Mouse (Mus musculus): ENCODE results near the gene Senp2. TPM values are rescaled to one million over a fixed set of nuclear protein-coding genes. Genes with fewer than 3 reads are reported as not detected.
A peak's percentile ranks its signal among the peaks of the same experiment; 100 is the strongest.
"Not testable (repeated sequence)": the region's sequence is repeated elsewhere in the genome, so short reads cannot be mapped to it uniquely, and the experiment has no call there.

Gene Senp2
- 66.0 and 66.6 TPM in 2 replicates for polyA plus RNA-seq (2016; fragmentation: Nextera tagmentation; extraction: Ambion mirVana)

DNA sequence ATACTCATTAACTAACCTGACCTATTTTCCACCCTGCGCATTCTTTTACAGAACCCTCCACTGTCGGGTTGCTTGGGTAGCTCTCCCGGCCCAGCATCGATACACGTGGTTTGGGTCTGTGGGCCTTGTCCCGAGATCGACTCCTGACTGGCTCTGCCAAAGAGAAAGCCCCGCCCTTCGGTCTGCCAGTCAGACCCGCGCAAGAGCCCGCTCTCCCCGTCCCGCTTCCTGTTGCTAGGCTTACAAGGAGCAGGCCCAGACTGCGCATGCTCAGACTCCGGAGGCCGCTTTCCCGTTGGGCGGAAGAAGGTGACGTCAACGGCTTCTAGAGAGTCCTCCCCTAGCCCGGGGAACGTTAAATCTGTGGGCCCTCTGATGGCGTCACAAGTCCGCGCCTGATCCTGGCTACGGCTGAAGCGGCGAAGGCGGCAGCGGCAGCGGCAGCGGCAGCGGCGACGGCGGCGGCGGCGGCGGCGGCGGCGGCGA, at the start of gene Senp2:
Senp2 (plus strand) TSS at position 386 of the 486 bp plus-strand sequence.
- ATAC-seq (ENCODE audit: low FRiP score, low read depth), result peak; percentile 99
- Histone ChIP-seq H3K4me3 (peak within 1 kb of the TSS; percentile 98), H3K9me3 (no peaks in the 10 kb centered on the region), H3K9ac (replicated peaks) (peak within 1 kb of the TSS; percentile 88), H3K27ac (replicated peaks) (peak within 1 kb of the TSS; percentile 69), H3K4me1 (peaks cover 11% of the 10 kb centered on the region), H3K27me3 (no peaks in the 10 kb centered on the region), H3K4me2 (replicated peaks) (peak within 1 kb of the TSS; percentile 85), H3K36me3 (peaks cover 7% of the 10 kb centered on the region; the same call in 1 of the 2 replicates)
- WGBS, result under 1% methylated on average over 44 of the region's 45 CpGs

DNA sequence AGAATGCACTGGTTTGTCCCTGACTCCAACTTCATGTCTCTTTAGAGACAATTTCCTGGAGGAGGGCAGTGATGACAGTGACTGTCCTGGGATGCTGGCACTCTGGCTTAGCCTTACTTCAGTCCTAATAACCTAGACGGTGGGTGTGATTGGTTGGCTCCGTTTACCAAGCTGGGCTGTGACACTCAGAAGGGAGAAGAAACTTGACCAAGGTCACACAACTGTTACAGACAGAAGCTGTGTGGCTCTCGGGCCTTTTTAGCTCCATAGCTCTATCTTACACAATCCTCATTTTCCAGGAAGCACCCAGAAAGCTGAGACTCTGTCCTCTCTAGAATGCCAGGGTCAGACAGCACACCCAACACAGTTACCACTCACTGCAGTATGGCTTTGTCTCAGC, 43.7 kb upstream of the Senp2 start:
- no peaks in the 10 kb centered on the region for H3K4me1 ChIP-seq
- no peak overlapping the region for H3K9ac ChIP-seq (replicated peaks)
- WGBS, result 91% methylated on average over 3 of the region's 3 CpGs
- no peaks in the 10 kb centered on the region for H3K36me3 ChIP-seq
- ATAC-seq (ENCODE audit: low FRiP score, low read depth), result no peak
- no peaks in the 10 kb centered on the region for H3K9me3 ChIP-seq
- H3K4me2 ChIP-seq (replicated peaks), result no peak overlapping the region
- H3K27ac ChIP-seq (replicated peaks), result no peak overlapping the region
- H3K27me3 ChIP-seq, result no peaks in the 10 kb centered on the region
- H3K4me3 ChIP-seq, result no peak overlapping the region

DNA sequence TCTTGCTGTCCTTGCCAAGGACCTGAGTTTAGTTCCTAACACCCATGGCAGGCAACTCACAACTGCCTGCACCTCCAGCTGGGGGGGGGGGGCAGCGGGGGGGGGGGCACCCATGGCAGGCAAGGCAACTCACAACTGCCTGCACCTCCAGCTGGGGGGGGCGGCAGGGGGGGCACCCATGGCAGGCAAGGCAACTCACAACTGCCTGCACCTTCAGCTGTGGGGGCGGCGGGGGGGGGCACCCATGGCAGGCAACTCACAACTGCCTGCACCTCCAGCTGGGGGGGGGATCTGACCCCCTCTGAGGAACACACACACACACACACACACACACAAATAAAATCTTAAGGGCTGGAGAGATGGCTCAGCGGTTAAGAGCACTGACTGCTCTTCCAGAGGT, 39.4 kb upstream of the Senp2 start:
- peak; percentile 30; the same call in 1 of the 2 replicates for ATAC-seq (ENCODE audit: low FRiP score, low read depth)
- Histone ChIP-seq H3K9ac (replicated peaks) (no peak overlapping the region), H3K4me2 (replicated peaks) (no peak overlapping the region), H3K27ac (replicated peaks) (no peak overlapping the region), H3K9me3 (no peaks in the 10 kb centered on the region), H3K4me1 (no peaks in the 10 kb centered on the region), H3K27me3 (no peaks in the 10 kb centered on the region), H3K4me3 (no peak overlapping the region), H3K36me3 (no peaks in the 10 kb centered on the region)
- 80% methylated on average over 3 of the region's 5 CpGs for WGBS

DNA sequence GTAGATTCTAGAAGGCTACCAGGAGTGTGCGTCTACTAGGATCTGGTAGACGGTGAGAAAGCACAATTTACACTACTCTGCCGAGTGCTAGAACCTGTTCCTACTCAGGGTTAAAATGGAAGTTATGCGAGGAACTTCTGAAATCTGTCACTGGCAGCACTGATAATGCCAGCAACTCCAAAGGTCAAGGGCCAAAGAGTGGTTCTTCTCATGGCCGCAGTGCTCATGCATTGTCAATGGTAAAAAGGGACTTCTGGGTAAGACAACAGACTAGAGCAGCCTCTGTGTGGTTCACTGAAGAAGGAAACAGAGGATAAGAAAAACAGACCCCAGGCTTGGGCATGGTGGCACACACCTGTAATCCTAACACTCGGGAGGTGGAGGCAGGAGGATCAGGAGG, 38.7 kb upstream of the Senp2 start:
- Histone ChIP-seq H3K27ac (replicated peaks) (no peak overlapping the region), H3K9ac (replicated peaks) (no peak overlapping the region), H3K27me3 (0 out of 2 replicates have a peak, but pooled peaks cover 2% of the 10 kb centered on the region), H3K36me3 (no peaks in the 10 kb centered on the region), H3K4me1 (no peaks in the 10 kb centered on the region), H3K4me3 (no peak overlapping the region), H3K9me3 (no peaks in the 10 kb centered on the region), H3K4me2 (replicated peaks) (no peak overlapping the region)
- no peak for ATAC-seq (ENCODE audit: low FRiP score, low read depth)
- 90% methylated on average over 6 of the region's 6 CpGs for WGBS

DNA sequence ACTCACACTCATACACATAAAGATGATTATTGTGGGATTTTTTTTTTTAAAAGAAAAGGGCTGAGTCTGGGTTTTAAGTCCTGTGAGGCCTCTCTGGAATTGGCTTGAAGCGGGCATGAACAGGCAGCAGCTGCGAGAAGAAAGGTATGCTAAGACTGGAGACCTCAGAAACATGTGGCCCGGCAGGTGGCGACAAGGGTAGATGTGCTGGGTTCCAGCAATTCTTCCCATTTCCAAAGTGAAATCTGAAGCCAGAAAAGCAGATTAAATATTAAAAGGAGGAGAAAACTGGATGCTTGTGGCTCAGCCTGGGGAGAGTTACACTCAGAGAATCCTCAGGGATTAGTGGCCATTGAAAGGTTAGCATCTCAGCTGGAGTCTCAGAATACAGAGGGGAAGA, 37.8 kb upstream of the Senp2 start:
- Histone ChIP-seq H3K27me3 (0 out of 2 replicates have a peak, but pooled peaks cover 4% of the 10 kb centered on the region), H3K9me3 (no peaks in the 10 kb centered on the region), H3K9ac (replicated peaks) (no peak overlapping the region), H3K4me3 (no peak overlapping the region), H3K36me3 (no peaks in the 10 kb centered on the region), H3K4me1 (peaks cover 7% of the 10 kb centered on the region), H3K4me2 (replicated peaks) (no peak overlapping the region), H3K27ac (replicated peaks) (no peak overlapping the region)
- no peak for ATAC-seq (ENCODE audit: low FRiP score, low read depth)
- WGBS, result 53% methylated on average over 4 of the region's 4 CpGs

DNA sequence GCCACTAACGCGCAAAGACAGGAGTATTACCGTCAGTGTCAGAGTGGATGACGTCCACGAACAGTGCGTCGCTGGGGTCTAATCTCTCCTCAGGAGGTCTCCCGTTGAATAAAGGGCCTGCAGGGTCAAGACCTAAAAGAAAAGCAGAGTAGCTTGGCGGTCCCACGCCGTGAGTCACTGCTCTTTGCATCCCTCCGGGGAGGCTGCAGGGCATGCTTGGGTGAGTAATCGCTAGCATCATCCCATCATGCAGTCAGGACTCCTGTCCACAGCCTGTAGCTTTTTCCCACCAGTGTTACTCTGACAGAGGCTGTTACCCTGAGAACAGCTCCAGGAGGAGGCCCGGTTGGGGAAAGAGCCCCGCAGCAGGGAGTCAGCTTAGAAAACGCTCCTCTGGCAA, 33.1 kb upstream of the Senp2 start:
- H3K36me3 ChIP-seq, result no peaks in the 10 kb centered on the region
- WGBS, result under 1% methylated on average over 16 of the region's 16 CpGs
- H3K9me3 ChIP-seq, result no peaks in the 10 kb centered on the region
- peak overlapping the region; percentile 21 for H3K4me3 ChIP-seq
- no peak for ATAC-seq (ENCODE audit: low FRiP score, low read depth)
- H3K4me1 ChIP-seq, result peaks cover 8% of the 10 kb centered on the region
- 0 out of 2 replicates have a peak, but pooled peaks cover 4% of the 10 kb centered on the region for H3K27me3 ChIP-seq
- no peak overlapping the region for H3K27ac ChIP-seq (replicated peaks)
- H3K9ac ChIP-seq (replicated peaks), result no peak overlapping the region
- peak overlapping the region; percentile 46 for H3K4me2 ChIP-seq (replicated peaks)

DNA sequence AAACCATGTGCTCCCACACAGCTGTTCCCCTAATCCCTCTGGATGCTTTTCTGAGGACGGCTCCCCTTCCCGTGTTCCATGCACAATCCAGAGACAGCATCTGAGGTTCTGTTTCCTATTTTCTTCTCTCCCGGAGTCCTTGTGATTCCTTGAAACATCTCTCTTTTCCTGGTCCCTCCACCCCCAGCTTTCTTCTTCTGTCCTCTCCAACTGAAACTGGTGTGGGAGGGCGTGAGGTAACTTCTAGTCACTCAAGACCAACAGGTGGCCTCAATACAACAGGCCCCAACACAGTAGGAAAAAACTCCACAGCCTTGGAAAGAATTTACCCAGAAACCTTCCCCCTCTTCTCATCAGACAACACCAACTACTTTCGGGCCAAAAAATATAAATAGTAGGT, 31.9 kb upstream of the Senp2 start:
- Histone ChIP-seq H3K27me3 (0 out of 2 replicates have a peak, but pooled peaks cover 4% of the 10 kb centered on the region), H3K4me1 (peaks cover 8% of the 10 kb centered on the region), H3K36me3 (no peaks in the 10 kb centered on the region), H3K27ac (replicated peaks) (no peak overlapping the region), H3K4me2 (replicated peaks) (no peak overlapping the region), H3K9me3 (no peaks in the 10 kb centered on the region), H3K9ac (replicated peaks) (no peak overlapping the region), H3K4me3 (no peak overlapping the region)
- no peak for ATAC-seq (ENCODE audit: low FRiP score, low read depth)
- 79% methylated on average over 5 of the region's 5 CpGs for WGBS

DNA sequence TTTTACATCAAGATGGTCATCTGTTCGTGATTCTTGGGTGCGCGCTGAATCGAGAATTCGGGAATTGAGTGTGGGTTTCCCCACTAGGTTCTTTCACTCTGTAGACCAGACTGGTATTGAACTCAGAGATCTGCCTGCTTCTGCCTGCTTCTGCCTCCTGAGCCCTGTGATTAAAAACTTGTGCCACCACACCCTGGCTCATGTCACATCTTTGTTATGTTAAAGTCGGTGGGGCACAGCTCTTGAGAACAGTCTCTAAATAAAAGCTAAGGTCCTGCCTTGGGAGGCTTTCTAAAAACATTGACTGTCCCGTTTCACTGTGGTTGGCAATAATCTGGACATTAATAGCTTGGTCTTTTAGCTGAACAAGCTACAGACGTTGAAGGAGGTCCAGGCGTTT, 26.1 kb upstream of the Senp2 start:
- no peak for ATAC-seq (ENCODE audit: low FRiP score, low read depth)
- H3K4me3 ChIP-seq, result no peak overlapping the region
- no peak overlapping the region for H3K9ac ChIP-seq (replicated peaks)
- no peak overlapping the region for H3K4me2 ChIP-seq (replicated peaks)
- 96% methylated on average over 9 of the region's 9 CpGs for WGBS
- H3K27ac ChIP-seq (replicated peaks), result no peak overlapping the region
- no peaks in the 10 kb centered on the region for H3K4me1 ChIP-seq
- no peaks in the 10 kb centered on the region for H3K36me3 ChIP-seq
- no peaks in the 10 kb centered on the region for H3K9me3 ChIP-seq
- no peaks in the 10 kb centered on the region for H3K27me3 ChIP-seq

DNA sequence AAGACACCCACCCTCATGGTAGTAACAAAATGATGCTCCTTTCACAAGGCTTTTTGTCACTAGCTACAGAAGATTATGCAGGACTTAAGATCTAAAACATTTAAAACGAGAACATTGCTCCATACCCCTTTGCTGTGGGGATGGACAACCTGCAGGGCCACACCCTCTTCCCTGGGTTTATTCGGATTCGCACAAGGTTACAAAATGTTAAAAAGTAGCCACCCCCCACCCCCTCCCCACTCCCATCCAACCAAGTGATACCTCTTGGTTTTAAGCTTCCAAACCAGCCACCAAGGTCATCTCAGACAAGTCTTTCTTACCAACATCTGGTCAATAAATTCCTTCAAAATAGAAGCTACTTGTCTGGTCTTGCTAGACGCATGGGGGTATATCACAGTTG, 25.7 kb upstream of the Senp2 start:
- no peaks in the 10 kb centered on the region for H3K36me3 ChIP-seq
- no peaks in the 10 kb centered on the region for H3K4me1 ChIP-seq
- H3K27ac ChIP-seq (replicated peaks), result no peak overlapping the region
- H3K4me3 ChIP-seq, result no peak overlapping the region
- H3K4me2 ChIP-seq (replicated peaks), result no peak overlapping the region
- no peak overlapping the region for H3K9ac ChIP-seq (replicated peaks)
- no peaks in the 10 kb centered on the region for H3K9me3 ChIP-seq
- no peaks in the 10 kb centered on the region for H3K27me3 ChIP-seq
- 85% methylated on average over 4 of the region's 4 CpGs for WGBS
- no peak for ATAC-seq (ENCODE audit: low FRiP score, low read depth)

DNA sequence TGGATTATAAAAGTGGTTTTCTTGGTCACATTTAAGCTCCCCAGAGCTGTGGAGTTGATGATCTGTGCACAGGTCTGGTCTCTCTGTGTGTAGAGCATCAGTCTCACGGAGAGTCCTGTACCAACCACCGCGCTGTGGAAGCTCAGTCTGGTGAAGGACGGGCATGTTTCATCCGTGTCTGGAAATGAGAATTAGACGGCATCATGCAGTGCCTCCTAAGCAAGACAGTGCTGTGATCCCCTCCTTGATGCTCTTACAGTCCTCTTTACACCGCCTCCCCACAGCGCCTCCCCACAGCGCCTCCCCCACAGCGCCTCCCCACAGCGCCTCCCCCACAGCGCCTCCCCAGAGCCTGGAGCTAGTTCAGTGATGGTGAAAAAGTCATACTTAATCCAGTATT, 25.2 kb upstream of the Senp2 start:
- Histone ChIP-seq H3K4me3 (no peak overlapping the region), H3K27me3 (no peaks in the 10 kb centered on the region), H3K9me3 (no peaks in the 10 kb centered on the region), H3K36me3 (no peaks in the 10 kb centered on the region), H3K27ac (replicated peaks) (no peak overlapping the region), H3K4me2 (replicated peaks) (no peak overlapping the region), H3K9ac (replicated peaks) (no peak overlapping the region), H3K4me1 (no peaks in the 10 kb centered on the region)
- WGBS, result 84% methylated on average over 12 of the region's 12 CpGs
- no peak for ATAC-seq (ENCODE audit: low FRiP score, low read depth)

DNA sequence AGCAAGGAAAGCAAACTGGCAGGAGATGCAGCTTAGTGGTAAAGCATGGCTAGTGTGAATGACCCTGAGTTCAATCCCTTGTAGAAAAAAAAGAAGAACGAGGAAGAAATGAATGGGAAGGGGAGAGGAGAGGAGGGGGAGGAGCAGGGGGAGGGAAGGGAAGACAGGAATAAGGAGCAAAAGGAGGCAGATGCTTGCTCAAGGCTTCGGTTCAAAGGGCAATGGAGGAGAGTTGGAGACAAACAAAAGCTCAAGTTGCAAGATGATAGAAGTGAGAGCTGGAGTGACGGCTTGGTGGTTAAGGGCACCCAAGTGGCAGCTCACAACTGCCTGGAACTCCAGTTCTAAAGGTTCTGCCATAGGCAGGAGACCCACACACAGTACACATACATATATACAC, 23.1 kb upstream of the Senp2 start:
- Histone ChIP-seq H3K9me3 (no peaks in the 10 kb centered on the region), H3K27me3 (no peaks in the 10 kb centered on the region), H3K27ac (replicated peaks) (no peak overlapping the region), H3K4me3 (no peak overlapping the region), H3K9ac (replicated peaks) (no peak overlapping the region), H3K36me3 (no peaks in the 10 kb centered on the region), H3K4me1 (no peaks in the 10 kb centered on the region), H3K4me2 (replicated peaks) (no peak overlapping the region)
- 40% methylated on average over 3 of the region's 3 CpGs for WGBS
- ATAC-seq (ENCODE audit: low FRiP score, low read depth), result no peak

DNA sequence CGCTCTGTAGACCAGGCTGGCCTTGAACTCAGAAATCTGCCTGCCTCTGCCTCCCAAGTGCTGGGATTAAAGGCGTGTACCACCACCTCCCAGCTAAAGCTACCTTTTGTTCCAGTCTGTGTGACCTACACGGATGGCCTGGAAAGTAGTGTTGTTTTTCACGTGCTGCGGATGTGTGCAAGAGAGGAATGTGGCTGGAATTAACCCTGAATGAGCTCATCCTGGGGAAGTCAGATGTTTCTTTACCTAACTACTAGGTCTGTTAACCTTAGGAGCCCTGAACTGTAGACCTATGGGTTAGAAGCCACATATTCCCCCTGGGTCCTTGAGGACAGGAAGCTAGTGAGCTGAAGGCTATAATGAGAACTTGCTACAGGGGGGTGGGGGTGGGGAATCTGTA, 21.3 kb upstream of the Senp2 start:
- Histone ChIP-seq H3K27ac (replicated peaks) (no peak overlapping the region), H3K9ac (replicated peaks) (no peak overlapping the region), H3K27me3 (no peaks in the 10 kb centered on the region), H3K4me2 (replicated peaks) (no peak overlapping the region), H3K36me3 (no peaks in the 10 kb centered on the region), H3K4me3 (no peak overlapping the region), H3K4me1 (no peaks in the 10 kb centered on the region), H3K9me3 (no peaks in the 10 kb centered on the region)
- ATAC-seq (ENCODE audit: low FRiP score, low read depth), result no peak
- 77% methylated on average over 5 of the region's 5 CpGs for WGBS

DNA sequence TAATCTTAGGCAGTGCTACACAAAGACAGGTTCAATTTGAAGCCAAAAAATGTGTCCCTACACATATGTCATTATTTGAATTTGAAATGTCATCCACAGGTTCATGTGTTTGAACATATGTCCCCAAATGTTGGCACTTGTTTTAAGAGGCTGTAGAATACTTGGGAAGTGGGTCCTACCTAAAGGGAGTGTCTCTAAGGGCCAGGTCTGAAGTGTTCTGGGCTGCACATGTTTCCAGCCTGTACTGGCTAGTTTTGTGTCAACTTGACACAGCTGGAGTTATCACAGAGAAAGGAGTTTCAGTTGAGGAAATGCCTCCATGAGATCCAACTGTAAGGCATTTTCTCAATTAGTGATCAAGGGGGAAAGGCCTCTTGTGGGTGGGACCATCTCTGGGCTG, 18.4 kb upstream of the Senp2 start:
- H3K9ac ChIP-seq (replicated peaks); H3K27ac ChIP-seq (replicated peaks); H3K4me3 ChIP-seq; H3K36me3 ChIP-seq; ATAC-seq (ENCODE audit: low FRiP score, low read depth); H3K27me3 ChIP-seq; H3K4me2 ChIP-seq (replicated peaks); H3K4me1 ChIP-seq; H3K9me3 ChIP-seq: not testable (repeated sequence)

Data from midbrain, embryonic 12.5 days (tissue).